Mouse (Mus musculus): Measurements from ENCODE around the gene Mst1r.

Mst1r gene

GRCm38 (mm10) chr9:107957141-107957540 lies 50.5 kb downstream of the Mst1r start:
- no peak for DNase-seq (ENCODE audit: low read depth, low spot score)
- 0 out of 2 replicates have a peak, but pooled peaks cover 2% of the 10 kb centered on the region for H3K36me3 ChIP-seq (ENCODE audit: control insufficient read depth, insufficient read depth, low read length, poor library complexity, severe bottlenecking)
- no peaks in the 10 kb centered on the region for H3K27me3 ChIP-seq (ENCODE audit: control insufficient read depth, insufficient read depth, low read length, poor library complexity, severe bottlenecking)

- 0 out of 2 replicates have a peak, but pooled peaks cover 2% of the 10 kb centered on the region for H3K36me3 ChIP-seq (ENCODE audit: control insufficient read depth, insufficient read depth, low read length, poor library complexity, severe bottlenecking)
- no peaks in the 10 kb centered on the region for H3K27me3 ChIP-seq (ENCODE audit: control insufficient read depth, insufficient read depth, low read length, poor library complexity, severe bottlenecking)
- DNase-seq (ENCODE audit: low read depth, low spot score), result no peak
These were observed 53.2 kb downstream of the Mst1r start for GRCm38 (mm10) chr9:107959896-107960295.

- Histone ChIP-seq H3K36me3 (ENCODE audit: control insufficient read depth, insufficient read depth, low read length, poor library complexity, severe bottlenecking) (no peaks in the 10 kb centered on the region), H3K27me3 (ENCODE audit: control insufficient read depth, insufficient read depth, low read length, poor library complexity, severe bottlenecking) (no peaks in the 10 kb centered on the region)
- peak; percentile 41 for DNase-seq (ENCODE audit: low read depth, low spot score)
These were observed 54.3 kb downstream of the Mst1r start for GRCm38 (mm10) chr9:107960928-107961327.

GRCm38 (mm10) chr9:107961351-107961762 lies 54.7 kb downstream of the Mst1r start:
- H3K27me3 ChIP-seq (ENCODE audit: control insufficient read depth, insufficient read depth, low read length, poor library complexity, severe bottlenecking), result no peaks in the 10 kb centered on the region
- DNase-seq (ENCODE audit: low read depth, low spot score), result no peak
- H3K36me3 ChIP-seq (ENCODE audit: control insufficient read depth, insufficient read depth, low read length, poor library complexity, severe bottlenecking), result no peaks in the 10 kb centered on the region

GRCm38 (mm10) chr9:107961881-107962280 lies 55.2 kb downstream of the Mst1r start:
- no peak for DNase-seq (ENCODE audit: low read depth, low spot score)
- no peaks in the 10 kb centered on the region for H3K36me3 ChIP-seq (ENCODE audit: control insufficient read depth, insufficient read depth, low read length, poor library complexity, severe bottlenecking)
- H3K27me3 ChIP-seq (ENCODE audit: control insufficient read depth, insufficient read depth, low read length, poor library complexity, severe bottlenecking), result no peaks in the 10 kb centered on the region

GRCm38 (mm10) chr9:107962916-107963315 lies 56.2 kb downstream of the Mst1r start:
- no peak for DNase-seq (ENCODE audit: low read depth, low spot score)
- Histone ChIP-seq H3K36me3 (ENCODE audit: control insufficient read depth, insufficient read depth, low read length, poor library complexity, severe bottlenecking) (no peaks in the 10 kb centered on the region), H3K27me3 (ENCODE audit: control insufficient read depth, insufficient read depth, low read length, poor library complexity, severe bottlenecking) (no peaks in the 10 kb centered on the region)

- peak; percentile 90 for DNase-seq (ENCODE audit: low read depth, low spot score)
- Histone ChIP-seq H3K27me3 (ENCODE audit: control insufficient read depth, insufficient read depth, low read length, poor library complexity, severe bottlenecking) (no peaks in the 10 kb centered on the region), H3K36me3 (ENCODE audit: control insufficient read depth, insufficient read depth, low read length, poor library complexity, severe bottlenecking) (no peaks in the 10 kb centered on the region)
These were observed 57.0 kb downstream of the Mst1r start for GRCm38 (mm10) chr9:107963700-107964099.

GRCm38 (mm10) chr9:107964681-107965080 lies 58.0 kb downstream of the Mst1r start:
- no peaks in the 10 kb centered on the region for H3K36me3 ChIP-seq (ENCODE audit: control insufficient read depth, insufficient read depth, low read length, poor library complexity, severe bottlenecking)
- no peaks in the 10 kb centered on the region for H3K27me3 ChIP-seq (ENCODE audit: control insufficient read depth, insufficient read depth, low read length, poor library complexity, severe bottlenecking)

GRCm38 (mm10) chr9:107966676-107967075 lies 60.0 kb downstream of the Mst1r start:
- Histone ChIP-seq H3K36me3 (ENCODE audit: control insufficient read depth, insufficient read depth, low read length, poor library complexity, severe bottlenecking) (no peaks in the 10 kb centered on the region), H3K27me3 (ENCODE audit: control insufficient read depth, insufficient read depth, low read length, poor library complexity, severe bottlenecking) (no peaks in the 10 kb centered on the region)

More at GRCm38 (mm10) chr9:107964681-107965080, 58.0 kb downstream of the Mst1r start:
- no peak for DNase-seq (ENCODE audit: low read depth, low spot score)

GRCm38 (mm10) chr9:107967437-107967836 lies 60.8 kb downstream of the Mst1r start:
- H3K27me3 ChIP-seq (ENCODE audit: control insufficient read depth, insufficient read depth, low read length, poor library complexity, severe bottlenecking), result no peaks in the 10 kb centered on the region
- no peak for DNase-seq (ENCODE audit: low read depth, low spot score)
- H3K36me3 ChIP-seq (ENCODE audit: control insufficient read depth, insufficient read depth, low read length, poor library complexity, severe bottlenecking), result no peaks in the 10 kb centered on the region

More at GRCm38 (mm10) chr9:107966676-107967075, 60.0 kb downstream of the Mst1r start:
- DNase-seq (ENCODE audit: low read depth, low spot score), result no peak

- no peaks in the 10 kb centered on the region for H3K27me3 ChIP-seq (ENCODE audit: control insufficient read depth, insufficient read depth, low read length, poor library complexity, severe bottlenecking)
- H3K36me3 ChIP-seq (ENCODE audit: control insufficient read depth, insufficient read depth, low read length, poor library complexity, severe bottlenecking), result no peaks in the 10 kb centered on the region
- no peak for DNase-seq (ENCODE audit: low read depth, low spot score)
These were observed 61.9 kb downstream of the Mst1r start for GRCm38 (mm10) chr9:107968531-107968930.
